10 mouse cellular contexts compared by ENCODE assay signal in the genomic region with DNA sequence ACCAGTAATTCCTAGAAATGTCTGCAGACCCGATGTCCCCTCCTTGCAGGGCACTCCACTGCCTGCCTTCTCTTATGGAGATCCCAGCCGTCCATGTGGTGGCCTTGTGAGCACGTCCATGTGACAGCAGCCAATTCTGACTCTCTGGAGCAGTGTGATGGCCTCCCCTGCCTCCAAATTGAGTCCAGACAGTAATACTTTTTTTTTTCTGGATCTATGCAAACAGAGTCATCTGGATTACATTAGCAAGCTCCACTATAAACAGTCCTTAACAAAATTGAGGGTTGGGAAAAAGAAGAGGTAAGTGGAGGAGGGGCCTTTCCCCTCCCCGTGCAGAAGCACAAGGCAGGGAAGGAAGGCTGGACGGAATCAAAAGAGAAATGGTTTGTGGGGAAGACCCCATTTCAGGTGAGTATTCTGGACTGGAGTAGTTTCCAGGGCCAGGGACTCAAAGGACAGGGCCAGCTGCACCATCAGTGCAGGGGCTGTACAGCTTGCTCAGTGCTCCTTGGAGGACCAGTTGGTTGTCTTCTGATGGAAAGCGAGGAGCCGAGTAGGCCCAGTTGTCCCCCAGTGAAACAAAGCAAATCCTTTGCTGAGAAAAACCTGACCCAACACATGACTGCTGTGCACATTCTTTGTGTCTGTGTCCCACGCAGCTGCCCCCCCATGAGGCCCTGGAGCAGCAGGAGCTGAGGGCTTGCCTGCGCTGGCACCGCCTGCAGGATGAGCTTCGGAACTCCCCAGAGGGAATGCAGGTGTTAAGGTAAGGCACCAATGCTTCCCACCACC.
DNase-seq lines count a peak whose midpoint lies in the region; ATAC-seq lines count a peak whose summit lies in the region.
"Had no signal": no experiment of that assay in that cellular context is flagged by ENCODE, and none has a peak within 500 bp of the region (broad histone marks: within the 10 kb centered on the region; RNA-seq: fewer than 3 reads in every experiment).

No protein-coding gene starts in this region.

- H3K27ac ChIP-seq in kidney, embryonic 14.5 days (ENCODE audit: low read depth, low read length): no peak overlapping the region
- no peak overlapping the region for H3K27ac ChIP-seq in neural tube, embryonic 12.5 days

- ATAC-seq in kidney, embryonic 14.5 days (ENCODE audit: low FRiP score, low TSS enrichment): no peak
- ATAC-seq in neural tube, embryonic 12.5 days (ENCODE audit: low FRiP score, low read depth): no peak
- ATAC-seq: forebrain, embryonic 16.5 days had no signal

- no peaks in the 10 kb centered on the region for H3K27me3 ChIP-seq in kidney, embryonic 14.5 days (ENCODE audit: control insufficient read depth, insufficient read depth, low read length)
- H3K27me3 ChIP-seq in neural tube, embryonic 12.5 days (replicated peaks): no peaks in the 10 kb centered on the region

- DNase-seq in kidney, postnatal 10 days: peak; percentile 40
- DNase-seq in embryo, embryonic 10.5 days (ENCODE audit: low spot score): peak; percentile 69
- peak; percentile 76 for DNase-seq in forelimb bud, embryonic 11.5 days (ENCODE audit: low read depth, low spot score)
- DNase-seq in adrenal gland, adult 2 months: no peak
- DNase-seq in frontal cortex, postnatal 10 days (ENCODE audit: low spot score in 2 of 2): no peak
- DNase-seq: cerebellum, adult 8-10 months; lung, postnatal 36 days had no signal

- 66% methylated on average over 11 of the region's 11 CpGs for WGBS in kidney, embryonic 14.5 days
- WGBS in neural tube, embryonic 12.5 days: 55% methylated on average over 11 of the region's 11 CpGs

- H3K9ac ChIP-seq in kidney, embryonic 14.5 days (ENCODE audit: low read depth, low read length): no peak overlapping the region
- no peak overlapping the region for H3K9ac ChIP-seq in neural tube, embryonic 12.5 days

- H3K36me3 ChIP-seq in kidney, embryonic 14.5 days (ENCODE audit: control insufficient read depth, insufficient read depth, low read length): no peaks in the 10 kb centered on the region
- H3K36me3 ChIP-seq in neural tube, embryonic 12.5 days: no peaks in the 10 kb centered on the region

- peaks cover 12% of the 10 kb centered on the region; the same call in 1 of the 2 replicates for H3K4me1 ChIP-seq in kidney, embryonic 14.5 days (ENCODE audit: control insufficient read depth, insufficient read depth, low read length)
- H3K4me1 ChIP-seq in neural tube, embryonic 12.5 days: peaks cover 19% of the 10 kb centered on the region

- H3K4me3 ChIP-seq in kidney, embryonic 14.5 days (ENCODE audit: low read length): no peak overlapping the region
- no peak overlapping the region for H3K4me3 ChIP-seq in neural tube, embryonic 12.5 days

- H3K4me2 ChIP-seq in kidney, embryonic 14.5 days (replicated peaks; ENCODE audit: low read depth, low read length): no peak overlapping the region
- H3K4me2 ChIP-seq in neural tube, embryonic 12.5 days (replicated peaks): 0 out of 2 replicates have a peak overlapping the region, but pooled peaks have one; percentile 14

- no peaks in the 10 kb centered on the region for H3K9me3 ChIP-seq in kidney, embryonic 14.5 days (ENCODE audit: control insufficient read depth, low read length)
- no peaks in the 10 kb centered on the region for H3K9me3 ChIP-seq in neural tube, embryonic 12.5 days

Comparison
In these comparisons a context has a peak if more than half of its experiments do, and no peak if none do; other contexts are left out.
1. DNase-seq: peak in kidney, postnatal 10 days (single experiment), embryo, embryonic 10.5 days (single experiment) and forelimb bud, embryonic 11.5 days (single experiment); none in adrenal gland, adult 2 months (single experiment) and frontal cortex, postnatal 10 days (0 of 2).